ENCODE assay signal across 10 mouse cellular contexts in genomic region chr15:77581681-77582080, GRCm38 (mm10). TPM values are rescaled to one million over a fixed set of nuclear protein-coding genes. Genes with fewer than 3 reads are reported as not detected.
DNase-seq lines count a peak whose midpoint lies in the region; ATAC-seq lines count a peak whose summit lies in the region.
"Had no signal": no experiment of that assay in that cellular context is flagged by ENCODE, and none has a peak within 500 bp of the region (broad histone marks: within the 10 kb centered on the region; RNA-seq: fewer than 3 reads in every experiment).

No protein-coding gene starts in this region.

- H3K27ac ChIP-seq in midbrain, embryonic 15.5 days = no peak overlapping the region
- H3K27ac ChIP-seq: limb, embryonic 12.5 days had no signal

- ATAC-seq in midbrain, embryonic 15.5 days (replicated peaks) = no peak

- no peaks in the 10 kb centered on the region for H3K36me3 ChIP-seq in midbrain, embryonic 15.5 days (replicated peaks)
- H3K36me3 ChIP-seq: limb, embryonic 12.5 days had no signal

- H3K4me2 ChIP-seq in midbrain, embryonic 15.5 days = no peak overlapping the region
- H3K4me2 ChIP-seq: limb, embryonic 12.5 days had no signal

- H3K27me3 ChIP-seq in midbrain, embryonic 15.5 days (replicated peaks) = no peaks in the 10 kb centered on the region
- H3K27me3 ChIP-seq: limb, embryonic 12.5 days had no signal

- H3K9me3 ChIP-seq in midbrain, embryonic 15.5 days = no peaks in the 10 kb centered on the region

- no peak overlapping the region for H3K4me3 ChIP-seq in midbrain, embryonic 15.5 days
- H3K4me3 ChIP-seq: limb, embryonic 12.5 days had no signal

- no peak overlapping the region for H3K9ac ChIP-seq in midbrain, embryonic 15.5 days
- H3K9ac ChIP-seq: limb, embryonic 12.5 days had no signal

- no peaks in the 10 kb centered on the region for H3K4me1 ChIP-seq in midbrain, embryonic 15.5 days
- H3K4me1 ChIP-seq: limb, embryonic 12.5 days had no signal

- 41% methylated on average over 1 of the region's 1 CpGs for WGBS in midbrain, embryonic 15.5 days

- peak; percentile 8 for DNase-seq in adrenal gland, adult 8-10 months
- DNase-seq in adrenal gland, adult 2 months = no peak
- DNase-seq in urinary bladder, postnatal 14 days (ENCODE audit: low spot score) = peak; percentile 25
- DNase-seq in urinary bladder, postnatal 4 days (ENCODE audit: low spot score in 2 of 2) = no peak
- DNase-seq in lung, adult 18-20 months = peak; percentile 62 to 70
- no peak for DNase-seq in liver
- DNase-seq in thymus, postnatal 25 days = no peak

RNA-seq across cellular contexts. Expression of gene Apol10b, which starts 14.2 kb away (rescaled TPM):
- total RNA-seq in adrenal gland, adult 8-10 months (2022) = under 1 TPM; 0.23 to 0.89 (median 0.51) TPM
- total RNA-seq in adrenal gland, adult 2 months (2021) = under 1 TPM; 0.14 to 0.41 TPM
- polyA plus RNA-seq in adrenal gland, adult 2 months (2012; rRNA removed) = 0.07 TPM in 1 of 2 replicates, not detected in the other
- polyA plus RNA-seq in midbrain, embryonic 15.5 days (2015; fragmentation: Nextera tagmentation; extraction: Ambion mirVana) = 0.15 and 0.17 TPM in 2 replicates
- polyA plus RNA-seq: limb, embryonic 12.5 days; neural tube, embryonic 11.5 days had no signal

RNA-seq across cellular contexts. Expression of gene Gm36245, which starts 17.4 kb away (rescaled TPM):
- total RNA-seq in adrenal gland, adult 8-10 months (2022) = not detected
- not detected for total RNA-seq in adrenal gland, adult 2 months (2021)
- polyA plus RNA-seq in adrenal gland, adult 2 months (2012; rRNA removed) = not detected in 2 replicates
- polyA plus RNA-seq in midbrain, embryonic 15.5 days (2015; fragmentation: Nextera tagmentation; extraction: Ambion mirVana) = not detected in 2 replicates
- polyA plus RNA-seq: limb, embryonic 12.5 days; neural tube, embryonic 11.5 days had no signal

RNA-seq across cellular contexts. Expression of gene 1700025B11Rik, which starts 20.0 kb away (rescaled TPM):
- total RNA-seq in adrenal gland, adult 8-10 months (2022) = not detected
- not detected for total RNA-seq in adrenal gland, adult 2 months (2021)
- polyA plus RNA-seq in adrenal gland, adult 2 months (2012; rRNA removed) = not detected in 2 replicates
- polyA plus RNA-seq in midbrain, embryonic 15.5 days (2015; fragmentation: Nextera tagmentation; extraction: Ambion mirVana) = not detected in 2 replicates
- polyA plus RNA-seq: limb, embryonic 12.5 days; neural tube, embryonic 11.5 days had no signal

RNA-seq across cellular contexts. Expression of gene Apol7c, which starts 48.6 kb away (rescaled TPM):
- total RNA-seq in adrenal gland, adult 8-10 months (2022) = under 1 TPM in 1 of 4 experiments, not detected in 3; 0.22 TPM
- total RNA-seq in adrenal gland, adult 2 months (2021) = under 1 TPM in 1 of 2 experiments, not detected in 1; 0.14 TPM
- 0.07 TPM in 1 of 2 replicates, not detected in the other for polyA plus RNA-seq in adrenal gland, adult 2 months (2012; rRNA removed)
- polyA plus RNA-seq in midbrain, embryonic 15.5 days (2015; fragmentation: Nextera tagmentation; extraction: Ambion mirVana) = not detected in 2 replicates
- polyA plus RNA-seq: limb, embryonic 12.5 days; neural tube, embryonic 11.5 days had no signal

Comparison
In these comparisons a context has a peak if more than half of its experiments do, and no peak if none do; other contexts are left out.
1. DNase-seq: peak in adrenal gland, adult 8-10 months (single experiment), urinary bladder, postnatal 14 days (single experiment) and lung, adult 18-20 months (2 of 2); none in adrenal gland, adult 2 months (single experiment), urinary bladder, postnatal 4 days (0 of 2), liver (single experiment) and thymus, postnatal 25 days (single experiment).